Mouse (Mus musculus): Measurements from ENCODE around the gene Gpr19. TPM values are rescaled to one million over a fixed set of nuclear protein-coding genes. Genes with fewer than 3 reads are reported as not detected.

Gene Gpr19
- total and polyA plus RNA-seq, 3 experiments: 3.5 to 25.0 (median 11.7) TPM

- DNase-seq (ENCODE audit: low spot score) (no peak), ATAC-seq (ENCODE audit: extremely low read depth, insufficient number of reproducible peaks, low FRiP score, poor library complexity, severe bottlenecking) (no peak)
- Histone ChIP-seq H3K9me3 (replicated peaks) (no peaks in the 10 kb centered on the region), H3K4me3 (ENCODE audit: low read depth, low read length) (no peak overlapping the region), H3K4me1 (ENCODE audit: insufficient read depth, low read depth, low read length) (peaks cover 13% of the 10 kb centered on the region; the same call in 1 of the 2 replicates), H3K27me3 (ENCODE audit: insufficient read depth, low read length) (no peaks in the 10 kb centered on the region), H3K36me3 (replicated peaks) (peaks cover 22% of the 10 kb centered on the region)
- TF ChIP-seq GATA1 (IDR thresholded peaks at IDR 0.05; ENCODE audit: borderline replicate concordance, low read length) (no peak), TAL1 (conservative IDR thresholded peaks at IDR 0.05; ENCODE audit: low read depth, low read length) (no peak), CTCF (IDR thresholded peaks at IDR 0.05; ENCODE audit: low read depth, low read length) (no peak), GATA2 (IDR thresholded peaks at IDR 0.05; ENCODE audit: borderline replicate concordance, low read depth, low read length) (no peak), POLR2AphosphoS5 (IDR thresholded peaks at IDR 0.05; ENCODE audit: insufficient replicate concordance, low read depth, low read length) (no peak)
These were observed 52.7 kb downstream of the Gpr19 start for GRCm38 (mm10) chr6:134845726-134846125.

GRCm38 (mm10) chr6:134840346-134840745, 58.0 kb downstream of the Gpr19 start:
- Histone ChIP-seq H3K9me3 (replicated peaks) (no peaks in the 10 kb centered on the region), H3K4me1 (ENCODE audit: insufficient read depth, low read depth, low read length) (peaks cover 7% of the 10 kb centered on the region; the same call in 1 of the 2 replicates), H3K27me3 (ENCODE audit: insufficient read depth, low read length) (no peaks in the 10 kb centered on the region), H3K36me3 (replicated peaks) (peaks cover 9% of the 10 kb centered on the region), H3K4me3 (ENCODE audit: low read depth, low read length) (no peak overlapping the region)
- DNase-seq (ENCODE audit: low spot score) (no peak), ATAC-seq (ENCODE audit: extremely low read depth, insufficient number of reproducible peaks, low FRiP score, poor library complexity, severe bottlenecking) (no peak)
- TF ChIP-seq GATA2 (IDR thresholded peaks at IDR 0.05; ENCODE audit: borderline replicate concordance, low read depth, low read length) (no peak), TAL1 (conservative IDR thresholded peaks at IDR 0.05; ENCODE audit: low read depth, low read length) (no peak)

GRCm38 (mm10) chr6:134838111-134838510, 60.3 kb downstream of the Gpr19 start:
- no peaks in the 10 kb centered on the region for H3K9me3 ChIP-seq (replicated peaks)
- no peaks in the 10 kb centered on the region for H3K27me3 ChIP-seq (ENCODE audit: insufficient read depth, low read length)
- DNase-seq (ENCODE audit: low spot score) (no peak), ATAC-seq (ENCODE audit: extremely low read depth, insufficient number of reproducible peaks, low FRiP score, poor library complexity, severe bottlenecking) (no peak)
- peaks cover 12% of the 10 kb centered on the region for H3K4me1 ChIP-seq (ENCODE audit: insufficient read depth, low read depth, low read length)
- no peak overlapping the region for H3K4me3 ChIP-seq (ENCODE audit: low read depth, low read length)
- TF ChIP-seq GATA2 (IDR thresholded peaks at IDR 0.05; ENCODE audit: borderline replicate concordance, low read depth, low read length) (no peak), CTCF (IDR thresholded peaks at IDR 0.05; ENCODE audit: low read depth, low read length) (no peak), POLR2AphosphoS5 (IDR thresholded peaks at IDR 0.05; ENCODE audit: insufficient replicate concordance, low read depth, low read length) (no peak), TAL1 (conservative IDR thresholded peaks at IDR 0.05; ENCODE audit: low read depth, low read length) (no peak), GATA1 (IDR thresholded peaks at IDR 0.05; ENCODE audit: borderline replicate concordance, low read length) (no peak)
- peaks cover 14% of the 10 kb centered on the region for H3K36me3 ChIP-seq (replicated peaks)

- Histone ChIP-seq H3K27me3 (ENCODE audit: insufficient read depth, low read length) (no peaks in the 10 kb centered on the region), H3K36me3 (replicated peaks) (peaks cover 14% of the 10 kb centered on the region), H3K9me3 (replicated peaks) (no peaks in the 10 kb centered on the region), H3K4me1 (ENCODE audit: insufficient read depth, low read depth, low read length) (peaks cover 20% of the 10 kb centered on the region), H3K4me3 (ENCODE audit: low read depth, low read length) (no peak overlapping the region)
- TF ChIP-seq GATA2 (IDR thresholded peaks at IDR 0.05; ENCODE audit: borderline replicate concordance, low read depth, low read length) (no peak), TAL1 (conservative IDR thresholded peaks at IDR 0.05; ENCODE audit: low read depth, low read length) (no peak), GATA1 (IDR thresholded peaks at IDR 0.05; ENCODE audit: borderline replicate concordance, low read length) (no peak), CTCF (IDR thresholded peaks at IDR 0.05; ENCODE audit: low read depth, low read length) (no peak), POLR2AphosphoS5 (IDR thresholded peaks at IDR 0.05; ENCODE audit: insufficient replicate concordance, low read depth, low read length) (no peak)
- ATAC-seq (ENCODE audit: extremely low read depth, insufficient number of reproducible peaks, low FRiP score, poor library complexity, severe bottlenecking) (no peak), DNase-seq (ENCODE audit: low spot score) (no peak)
These were observed 63.7 kb downstream of the Gpr19 start for GRCm38 (mm10) chr6:134834585-134835251.

GRCm38 (mm10) chr6:134830776-134831175, 67.6 kb downstream of the Gpr19 start:
- Histone ChIP-seq H3K4me3 (ENCODE audit: low read depth, low read length) (peak overlapping the region; percentile 85), H3K27me3 (ENCODE audit: insufficient read depth, low read length) (peaks cover 8% of the 10 kb centered on the region), H3K36me3 (replicated peaks) (peaks cover 4% of the 10 kb centered on the region), H3K4me1 (ENCODE audit: insufficient read depth, low read depth, low read length) (peaks cover 36% of the 10 kb centered on the region), H3K9me3 (replicated peaks) (no peaks in the 10 kb centered on the region)
- ATAC-seq (ENCODE audit: extremely low read depth, insufficient number of reproducible peaks, low FRiP score, poor library complexity, severe bottlenecking) (no peak), DNase-seq (ENCODE audit: low spot score) (peak; percentile 6)
- TF ChIP-seq TAL1 (conservative IDR thresholded peaks at IDR 0.05; ENCODE audit: low read depth, low read length): no peak
- no peak for TF ChIP-seq GATA1 (IDR thresholded peaks at IDR 0.05; ENCODE audit: borderline replicate concordance, low read length)
- no peak for TF ChIP-seq POLR2AphosphoS5 (IDR thresholded peaks at IDR 0.05; ENCODE audit: insufficient replicate concordance, low read depth, low read length)
- TF ChIP-seq GATA2 (IDR thresholded peaks at IDR 0.05; ENCODE audit: borderline replicate concordance, low read depth, low read length): no peak
- TF ChIP-seq CTCF (IDR thresholded peaks at IDR 0.05; ENCODE audit: low read depth, low read length): no peak

GRCm38 (mm10) chr6:134829786-134830700, 68.3 kb downstream of the Gpr19 start, which contains the start of gene Crebl2:
Crebl2 (plus strand) TSS chr6:134830154.
- no peaks in the 10 kb centered on the region for H3K9me3 ChIP-seq (replicated peaks)
- H3K4me3 ChIP-seq (ENCODE audit: low read depth, low read length): peak within 1 kb of the TSS; percentile 85
- H3K4me1 ChIP-seq (ENCODE audit: insufficient read depth, low read depth, low read length): peaks cover 38% of the 10 kb centered on the region
- H3K27me3 ChIP-seq (ENCODE audit: insufficient read depth, low read length): peaks cover 13% of the 10 kb centered on the region
- ATAC-seq (ENCODE audit: extremely low read depth, insufficient number of reproducible peaks, low FRiP score, poor library complexity, severe bottlenecking) (peak; percentile 93), DNase-seq (ENCODE audit: low spot score) (peak; percentile 94)
- H3K36me3 ChIP-seq (replicated peaks): peaks cover 4% of the 10 kb centered on the region
- no peak for TF ChIP-seq TAL1 (conservative IDR thresholded peaks at IDR 0.05; ENCODE audit: low read depth, low read length)
- no peak for TF ChIP-seq GATA1 (IDR thresholded peaks at IDR 0.05; ENCODE audit: borderline replicate concordance, low read length)
- no peak for TF ChIP-seq GATA2 (IDR thresholded peaks at IDR 0.05; ENCODE audit: borderline replicate concordance, low read depth, low read length)
- no peak for TF ChIP-seq CTCF (IDR thresholded peaks at IDR 0.05; ENCODE audit: low read depth, low read length)
- no peak for TF ChIP-seq POLR2AphosphoS5 (IDR thresholded peaks at IDR 0.05; ENCODE audit: insufficient replicate concordance, low read depth, low read length)

Data from G1E (cell line).